Mouse (Mus musculus): ENCODE measurements around the gene Fam126a.
"Not testable (repeated sequence)": the region's sequence is repeated elsewhere in the genome, so short reads cannot be mapped to it uniquely, and the experiment has no call there.

Gene Fam126a

GRCm38 (mm10) chr5:23893156-23893863 lies 137.2 kb downstream of the Fam126a start:
- DNase-seq, result no peak

- DNase-seq, result peak; percentile 24
Measured at GRCm38 (mm10) chr5:23890734-23891133, 139.8 kb downstream of the Fam126a start.

- DNase-seq, result no peak
Measured at GRCm38 (mm10) chr5:23889461-23889860, 141.0 kb downstream of the Fam126a start.

- no peak for DNase-seq
Measured at GRCm38 (mm10) chr5:23887111-23887510, 143.4 kb downstream of the Fam126a start.

- no peak for DNase-seq
Measured at GRCm38 (mm10) chr5:23874457-23874856, 156.0 kb downstream of the Fam126a start.

GRCm38 (mm10) chr5:23872586-23872985 lies 157.9 kb downstream of the Fam126a start:
- no peak for DNase-seq

GRCm38 (mm10) chr5:23871323-23871722 lies 159.2 kb downstream of the Fam126a start:
- not testable (repeated sequence) for DNase-seq

GRCm38 (mm10) chr5:23865941-23866340 lies 164.5 kb downstream of the Fam126a start:
- no peak for DNase-seq
